Mouse (Mus musculus) C2C12 (cell line): ENCODE measurements at regions not wholly inside any gene's neighbourhood (a gene's known extent, or its start where the extent isn't known, plus 50 kb on each side); places are given as distances from the start of the nearest gene placed in this dataset.

ENCODE experiments used
- H3K27me3 ChIP-seq: one replicate; pipeline ENCODE4 v1.6.1; 2011; ENCODE audit not compliant: control insufficient read depth, insufficient read depth, insufficient read length
- H3K36me3 ChIP-seq: one replicate; pipeline ENCODE4 v1.6.1; 2011; ENCODE audit not compliant: control insufficient read depth, insufficient read depth
- H3K4me3 ChIP-seq: one replicate; pipeline ENCODE4 v1.5.1; 2011; ENCODE audit warnings: mild to moderate bottlenecking, control low read depth; ENCODE audit not compliant: poor library complexity, insufficient read depth, severe bottlenecking
- H3K79me2 ChIP-seq: one replicate; pipeline ENCODE4 v1.6.1; 2011; ENCODE audit not compliant: control insufficient read depth, insufficient read depth
- H3K79me3 ChIP-seq: one replicate; pipeline ENCODE4 v1.6.1; 2011; ENCODE audit warnings: low read depth, control low read depth
- H3ac ChIP-seq: one replicate; pipeline ENCODE3; 2011; ENCODE audit warnings: low read depth; ENCODE audit not compliant: control insufficient read depth, insufficient read length
- CEBPB ChIP-seq: IDR thresholded peaks from one replicate; pipeline ENCODE4 v1.6.1; 2011; ENCODE audit warnings: low read depth, mild to moderate bottlenecking, control low read depth, moderate library complexity
- CTCF ChIP-seq: IDR thresholded peaks from one replicate; pipeline ENCODE4 v1.5.1; 2011; ENCODE audit not compliant: control insufficient read depth, insufficient read depth, insufficient read length
- FOSL1 ChIP-seq: IDR thresholded peaks from one replicate; pipeline ENCODE4 v1.8.0; 2011; ENCODE audit warnings: mild to moderate bottlenecking, low read length; ENCODE audit not compliant: poor library complexity, insufficient read depth, severe bottlenecking
- MAX ChIP-seq: IDR thresholded peaks from one replicate; pipeline ENCODE4 v1.6.1; 2011; ENCODE audit warnings: mild to moderate bottlenecking, control low read depth
- MYOD1 ChIP-seq: IDR thresholded peaks from one replicate; pipeline ENCODE4 v1.6.1; 2011; ENCODE audit warnings: low read depth; ENCODE audit not compliant: control insufficient read depth, insufficient read length
- MYOG ChIP-seq: IDR thresholded peaks from one replicate; pipeline ENCODE4 v1.6.1; 2011; ENCODE audit not compliant: control insufficient read depth, insufficient read length; ENCODE audit errors: extremely low read depth
- USF1 ChIP-seq: IDR thresholded peaks from one replicate; pipeline ENCODE4 v1.6.1; 2011; ENCODE audit warnings: low read depth, mild to moderate bottlenecking, control low read depth, moderate library complexity

DNA sequence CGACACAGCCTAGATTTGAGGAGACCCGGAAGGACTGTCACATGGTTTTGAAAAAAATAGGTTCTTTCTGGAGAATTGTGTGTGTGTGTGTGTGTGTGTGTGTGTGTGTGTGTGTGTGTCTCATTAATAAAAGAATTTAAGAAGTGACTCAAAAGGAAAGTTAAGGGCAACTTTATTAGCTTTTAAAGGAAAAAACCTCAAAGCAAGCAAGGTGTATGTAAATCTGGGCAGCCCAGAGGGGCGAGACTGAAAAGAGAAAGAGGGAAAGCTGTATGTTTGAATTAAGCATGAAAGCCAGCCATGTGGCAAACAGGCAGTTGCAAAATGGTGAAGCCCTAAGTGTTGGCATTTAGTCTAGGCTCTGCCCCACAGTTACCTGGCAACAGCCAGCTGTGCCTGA lies 77.3 kb upstream of the 1700021F07Rik start:
- Histone ChIP-seq H3K79me2 (no peaks in the 10 kb centered on the region), H3K79me3 (no peaks in the 10 kb centered on the region), H3K4me3 (no peak overlapping the region), H3K36me3 (no peaks in the 10 kb centered on the region), H3K27me3 (no peaks in the 10 kb centered on the region), H3ac (no peak overlapping the region)
- no peak for TF ChIP-seq MYOD1

DNA sequence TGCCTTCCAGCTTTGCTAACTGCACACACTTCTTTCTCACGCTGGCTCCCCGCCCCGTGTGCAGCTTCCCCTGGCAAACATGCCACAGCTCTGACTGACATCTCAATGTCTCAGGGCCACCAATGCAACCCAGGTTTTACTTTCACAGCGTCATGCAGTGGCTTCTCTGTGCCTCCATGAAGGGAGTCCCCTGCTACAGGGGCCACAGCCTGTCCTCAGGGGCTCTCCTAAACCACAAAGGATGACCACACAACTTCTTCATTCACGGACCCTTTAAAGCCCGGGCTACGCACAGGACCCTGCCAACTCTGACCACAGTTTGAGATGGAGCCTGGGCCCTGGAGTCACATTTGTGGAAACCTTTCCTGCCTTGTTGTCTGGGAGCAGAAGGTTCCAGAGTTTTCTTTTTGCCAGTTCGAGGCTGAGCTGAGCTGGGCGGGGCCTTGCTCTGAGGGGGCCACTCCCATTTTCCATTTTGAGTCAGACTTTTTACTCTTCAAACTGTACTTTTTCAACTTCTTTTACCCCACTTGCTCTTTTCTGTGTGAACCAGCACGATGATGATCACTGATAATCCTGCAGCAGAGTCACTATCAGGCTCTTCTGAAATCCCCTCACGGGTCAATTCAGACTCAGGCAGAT lies 73.7 kb upstream of the 1700021F07Rik start:
- Histone ChIP-seq H3K79me3 (no peaks in the 10 kb centered on the region), H3K27me3 (no peaks in the 10 kb centered on the region), H3K79me2 (no peaks in the 10 kb centered on the region), H3K4me3 (no peak overlapping the region), H3K36me3 (no peaks in the 10 kb centered on the region), H3ac (no peak overlapping the region)
- TF ChIP-seq FOSL1, result no peak
- no peak for TF ChIP-seq MYOG
- TF ChIP-seq CTCF, result no peak
- no peak for TF ChIP-seq CEBPB
- TF ChIP-seq USF1, result no peak
- TF ChIP-seq MYOD1, result no peak
- TF ChIP-seq MAX, result no peak

DNA sequence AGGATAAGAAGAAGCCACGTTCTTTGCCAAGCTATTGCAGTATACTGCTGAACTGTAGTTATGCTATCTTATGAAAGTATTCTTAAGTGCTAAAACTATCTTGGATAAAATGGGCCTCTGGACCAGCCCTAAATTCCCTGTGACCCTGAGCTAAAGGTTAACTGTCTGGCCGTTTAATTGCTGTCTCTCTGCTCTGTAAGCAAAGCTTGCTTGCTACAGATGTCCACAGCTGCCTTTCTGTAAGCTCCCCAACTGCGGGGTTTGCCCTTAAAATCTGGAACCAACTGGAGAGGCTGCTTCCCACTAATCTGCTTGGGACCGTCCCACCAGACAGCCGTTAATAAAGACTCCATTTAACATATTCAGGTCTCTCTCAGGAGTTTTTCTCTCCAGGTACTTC lies 73.2 kb upstream of the 1700021F07Rik start:
- TF ChIP-seq MYOD1, result no peak
- no peak for TF ChIP-seq MAX
- TF ChIP-seq CTCF, result no peak
- no peak for TF ChIP-seq CEBPB
- TF ChIP-seq USF1, result no peak
- TF ChIP-seq MYOG, result no peak
- no peak for TF ChIP-seq FOSL1
- Histone ChIP-seq H3K79me2 (no peaks in the 10 kb centered on the region), H3K27me3 (no peaks in the 10 kb centered on the region), H3K79me3 (no peaks in the 10 kb centered on the region), H3K4me3 (no peak overlapping the region), H3ac (no peak overlapping the region), H3K36me3 (no peaks in the 10 kb centered on the region)

DNA sequence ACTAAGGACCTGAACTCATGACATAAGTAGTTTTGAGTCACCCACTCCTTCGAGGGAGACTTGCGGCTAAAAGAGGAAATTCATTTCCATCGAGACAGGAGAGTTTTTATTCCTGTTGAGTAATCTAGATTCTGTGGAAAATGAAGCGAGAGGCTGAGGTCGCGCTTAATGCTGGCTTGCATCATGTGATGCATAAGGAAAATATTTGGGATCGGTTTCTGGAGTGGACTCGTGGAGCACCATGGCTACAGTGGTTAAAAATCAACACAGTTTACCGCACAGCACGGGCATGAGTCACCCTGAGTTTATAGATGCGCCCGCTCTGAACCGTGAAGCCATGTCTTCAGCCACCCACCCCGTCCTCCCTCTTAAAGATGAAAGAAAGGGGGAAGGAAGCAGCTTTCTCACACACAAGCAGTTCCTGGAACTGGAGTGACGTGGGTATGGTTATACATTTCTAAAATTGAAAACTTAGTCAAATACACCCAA lies 70.3 kb upstream of the 1700021F07Rik start:
- TF ChIP-seq MYOD1 (peak; percentile 4), FOSL1 (peak; percentile 77), MYOG (no peak), CTCF (no peak), MAX (peak; percentile 82), USF1 (peak; percentile 96), CEBPB (peak; percentile 80)

DNA sequence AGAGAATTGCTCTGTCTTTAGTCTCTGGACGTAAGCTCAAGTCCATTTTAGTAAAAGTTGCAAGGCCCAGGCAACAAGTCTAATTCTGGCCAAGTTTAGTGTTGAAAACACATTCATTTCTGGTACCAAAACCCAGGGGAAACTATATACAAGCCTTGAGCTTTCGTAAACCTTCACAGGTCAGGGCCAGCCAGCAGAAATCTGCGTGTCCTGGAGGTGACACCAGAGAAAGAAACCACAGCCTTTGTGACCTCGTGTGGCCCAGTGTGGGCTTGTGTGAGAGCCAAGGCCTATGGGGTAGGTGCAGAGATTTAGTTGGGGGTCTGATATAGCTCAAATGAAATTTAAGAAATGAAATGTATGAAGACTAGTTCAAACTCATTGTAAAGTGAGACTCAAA lies 69.6 kb upstream of the 1700021F07Rik start:
- Histone ChIP-seq H3K79me2 (no peaks in the 10 kb centered on the region), H3ac (no peak overlapping the region), H3K4me3 (no peak overlapping the region), H3K27me3 (no peaks in the 10 kb centered on the region), H3K79me3 (no peaks in the 10 kb centered on the region), H3K36me3 (no peaks in the 10 kb centered on the region)
- TF ChIP-seq MYOD1 (no peak), USF1 (no peak), MAX (no peak), MYOG (no peak), FOSL1 (no peak), CEBPB (no peak), CTCF (no peak)

More for the DNA sequence above, 70.3 kb upstream of the 1700021F07Rik start:
- Histone ChIP-seq H3K36me3 (no peaks in the 10 kb centered on the region), H3K4me3 (no peak overlapping the region), H3K27me3 (no peaks in the 10 kb centered on the region), H3ac (no peak overlapping the region), H3K79me3 (no peaks in the 10 kb centered on the region), H3K79me2 (no peaks in the 10 kb centered on the region)

DNA sequence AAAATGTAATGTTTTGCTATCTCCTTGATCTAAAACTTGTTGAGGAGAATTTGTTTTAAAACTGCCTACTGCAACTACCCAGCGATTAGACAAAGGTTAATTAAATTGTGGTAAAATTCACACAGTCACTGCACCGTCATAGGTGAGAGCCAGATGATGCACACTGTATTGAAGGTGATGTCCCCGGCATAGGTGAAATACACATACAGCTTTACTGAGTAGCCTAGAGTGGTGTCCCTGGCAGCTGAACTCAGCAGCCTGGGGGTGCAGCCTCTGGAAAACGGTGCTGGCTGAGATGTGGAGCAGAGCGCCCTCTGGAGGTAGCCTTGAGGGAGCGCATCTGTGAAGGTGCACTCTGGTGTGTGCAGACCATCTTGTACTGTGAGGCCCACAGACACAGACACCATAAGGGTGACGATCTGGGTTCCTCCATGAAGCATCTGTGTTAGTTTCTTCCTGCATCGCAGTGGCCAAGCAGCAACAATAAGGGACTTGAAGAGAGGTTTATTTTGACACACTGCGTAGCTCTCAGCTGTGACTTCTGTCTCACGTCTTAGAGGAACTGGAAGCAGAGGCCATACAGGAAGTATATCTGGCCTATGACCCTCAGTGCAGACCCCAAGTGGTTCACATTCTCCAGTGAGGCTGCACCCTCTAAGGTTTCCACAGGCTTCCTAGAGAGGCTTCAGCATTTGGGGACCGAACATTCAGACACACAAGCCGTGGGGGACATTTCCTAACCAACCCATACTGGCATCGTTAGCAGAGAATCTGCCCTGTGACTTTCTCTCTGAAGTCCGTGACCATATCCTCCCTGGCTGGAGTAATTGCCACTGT lies 68.6 kb upstream of the 1700021F07Rik start:
- Histone ChIP-seq H3K4me3 (no peak overlapping the region), H3K27me3 (no peaks in the 10 kb centered on the region), H3K79me2 (no peaks in the 10 kb centered on the region), H3K36me3 (no peaks in the 10 kb centered on the region), H3K79me3 (no peaks in the 10 kb centered on the region), H3ac (no peak overlapping the region)
- no peak for TF ChIP-seq USF1
- TF ChIP-seq CEBPB, result no peak
- no peak for TF ChIP-seq FOSL1
- peak; percentile 93 for TF ChIP-seq CTCF
- TF ChIP-seq MYOG, result no peak
- TF ChIP-seq MYOD1, result no peak
- TF ChIP-seq MAX, result no peak
